Mouse (Mus musculus) heart, embryonic 14.5 days (tissue): ENCODE data around the gene Ift20. TPM values are rescaled to one million over a fixed set of nuclear protein-coding genes. Genes with fewer than 3 reads are reported as not detected.

Source experiments
- ATAC-seq: fragments of 200-750 bp; cut with Nextera tagmentation; 2 replicates; pipeline ENCODE4 v1.8.0; 2017; ENCODE audit warnings: low read depth, moderate TSS enrichment; ENCODE audit not compliant: insufficient number of reproducible peaks, insufficient read depth, low FRiP score
- H3K27ac ChIP-seq, 2 experiments: fragments of 200-500 bp in 1 of 2; fragments of 300-500 bp in 1 of 2; sonication (generic) in 1 of 2; replicated peaks in 1 of 2; 2 replicates each; pipeline ENCODE4 v1.5.1; 2012 to 2014; ENCODE audit warnings: low read depth in 2 of 2, low read length in 2 of 2, control low read depth in 1 of 2, mild to moderate bottlenecking in 1 of 2, mixed read lengths in 1 of 2; ENCODE audit not compliant: control insufficient read depth in 1 of 2, insufficient read depth in 1 of 2
- H3K27me3 ChIP-seq: fragments of 300-500 bp; sonication (generic); 2 replicates; pipeline ENCODE4 v1.6.1; 2014; ENCODE audit warnings: mild to moderate bottlenecking, low read length, control low read depth; ENCODE audit not compliant: control insufficient read depth, insufficient read depth
- H3K36me3 ChIP-seq: fragments of 300-500 bp; sonication (generic); 2 replicates; pipeline ENCODE4 v1.6.1; 2014; ENCODE audit warnings: mild to moderate bottlenecking, control low read depth, low read length, mixed read lengths; ENCODE audit not compliant: control insufficient read depth, insufficient read depth
- H3K4me1 ChIP-seq, 2 experiments: fragments of 200-500 bp in 1 of 2; fragments of 300-500 bp in 1 of 2; sonication (generic) in 1 of 2; 2 replicates each; pipeline ENCODE4 v1.6.1; 2012 to 2014; ENCODE audit warnings: low read length in 2 of 2, control low read depth in 1 of 2, mixed read lengths in 1 of 2; ENCODE audit not compliant: control insufficient read depth in 2 of 2, insufficient read depth in 2 of 2
- H3K4me2 ChIP-seq: fragments of 300-500 bp; sonication (generic); 2 replicates; pipeline ENCODE4 v1.6.1; 2014; ENCODE audit warnings: mild to moderate bottlenecking, low read length
- H3K4me3 ChIP-seq, 2 experiments: fragments of 200-500 bp in 1 of 2; fragments of 300-500 bp in 1 of 2; sonication (generic) in 1 of 2; 2 replicates each; pipeline ENCODE4 v1.5.1; 2012 to 2014; ENCODE audit warnings: low read length in 2 of 2, mild to moderate bottlenecking in 2 of 2, control low read depth in 1 of 2, low read depth in 1 of 2, moderate library complexity in 1 of 2; ENCODE audit not compliant: control insufficient read depth in 1 of 2, insufficient read depth in 1 of 2
- H3K9ac ChIP-seq: fragments of 300-500 bp; sonication (generic); 2 replicates; pipeline ENCODE4 v1.6.1; 2014; ENCODE audit warnings: mild to moderate bottlenecking, low read length
- H3K9me3 ChIP-seq: fragments of 300-500 bp; sonication (generic); 2 replicates; pipeline ENCODE4 v1.6.1; 2016; ENCODE audit warnings: low read length, control low read depth; ENCODE audit not compliant: control insufficient read depth
- WGBS: fragments of 180-500 bp; shearing (Covaris S2); extraction: QIAGEN DNeasy Blood & Tissue Kit; methylation state at CpG from one replicate; pipeline ENCODE4 v1.1.7; 2014; 5-methylcytosine and 5-hydroxymethylcytosine counted together
- polyA plus RNA-seq: library from polyadenylated mRNA; unstranded; fragments of >200 nt; fragmentation: Nextera tagmentation; extraction: Ambion mirVana; gene quantifications from 2 replicates; pipeline ENCODE4 v1.2.1, GENCODE M21; 2014

Ift20 gene
- polyA plus RNA-seq, 1 experiment from 2014 or later = 112 TPM

DNA sequence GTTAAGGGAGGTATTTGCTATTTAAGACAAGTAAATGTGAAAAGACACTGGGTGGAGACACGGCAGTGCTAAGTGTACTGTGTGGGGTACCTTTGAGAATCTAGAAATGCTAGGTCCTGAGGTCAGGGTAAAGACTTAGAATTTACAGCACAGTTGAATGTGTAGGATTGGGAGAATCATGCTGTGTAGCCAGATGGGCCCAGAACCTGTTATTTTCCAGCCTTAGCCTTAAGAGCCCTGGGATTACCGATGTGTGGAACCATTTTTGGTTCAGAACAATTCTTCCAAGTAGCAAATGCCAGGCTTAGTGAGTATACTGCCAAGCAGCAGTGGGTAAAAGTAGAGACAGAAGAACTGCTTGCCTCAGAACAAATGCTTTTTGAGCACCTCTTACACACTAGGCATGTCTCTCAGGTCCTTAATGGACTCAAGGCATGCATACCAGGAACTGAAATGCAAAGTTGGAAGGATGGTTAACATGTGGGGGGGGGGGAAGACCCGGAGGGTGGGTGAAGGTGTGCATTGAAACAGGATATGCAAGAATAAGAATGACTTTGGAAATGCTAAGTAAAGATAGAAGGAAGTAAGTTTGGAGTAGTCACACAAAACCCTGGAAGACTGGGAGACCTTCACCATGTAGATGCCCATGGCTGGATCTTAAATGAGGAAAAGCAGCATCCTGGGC lies 22.9 kb upstream of the Ift20 start:
- Histone ChIP-seq H3K27ac (no peak overlapping the region), H3K36me3 (peaks cover 60% of the 10 kb centered on the region), H3K9me3 (no peaks in the 10 kb centered on the region), H3K9ac (peak overlapping the region; percentile 96), H3K4me3 (peak overlapping the region in 1 of 2 experiments; percentile 85; a peak in 2 of 4 replicates), H3K27me3 (no peaks in the 10 kb centered on the region), H3K4me2 (peak overlapping the region; percentile 89), H3K4me1 (peaks cover 0 to 15% of the 10 kb centered on the region in 2 experiments; a peak in 3 of 4 replicates)
- WGBS = 74% methylated on average over 3 of the region's 3 CpGs
- ATAC-seq = no peak

DNA sequence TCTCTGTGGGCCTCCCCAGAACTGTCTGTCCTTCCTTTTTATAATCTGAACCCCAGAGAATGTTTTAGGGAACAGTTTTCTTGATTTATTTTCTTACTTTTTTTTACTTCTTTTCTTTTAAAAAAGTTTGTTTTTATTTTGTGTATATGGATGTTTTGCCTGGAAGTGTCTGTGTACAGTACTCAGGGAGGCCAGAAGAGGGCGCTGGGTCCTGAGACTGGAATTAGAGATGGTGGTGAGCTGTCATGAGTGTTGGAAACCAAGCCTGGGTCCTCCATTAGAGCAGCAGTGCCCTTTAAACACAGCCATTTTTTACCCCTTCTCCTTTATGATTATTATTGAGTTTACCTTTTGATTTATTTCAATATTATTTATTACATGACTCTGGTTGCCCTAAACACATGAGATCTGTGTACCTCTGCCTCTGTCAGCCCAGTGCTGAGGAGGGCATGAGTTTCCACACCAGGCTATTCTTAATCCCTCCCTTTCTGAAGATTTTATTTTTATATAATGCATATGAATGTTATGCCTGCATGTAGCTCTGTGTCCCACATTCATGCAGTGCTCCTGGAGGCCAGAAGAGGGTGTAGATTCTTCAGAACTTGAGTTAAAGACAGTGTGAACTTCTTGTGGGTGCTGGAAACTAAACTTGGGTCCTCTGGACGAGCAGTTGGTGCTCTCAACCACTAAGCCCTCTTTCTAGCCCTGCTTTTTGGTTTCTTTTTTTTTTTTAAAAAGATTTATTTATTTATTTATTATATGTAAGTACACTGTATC lies 20.4 kb upstream of the Ift20 start:
- Histone ChIP-seq H3K4me2 (no peak overlapping the region), H3K36me3 (peaks cover 68% of the 10 kb centered on the region), H3K9ac (no peak overlapping the region), H3K9me3 (no peaks in the 10 kb centered on the region), H3K4me1 (peaks cover 0 to 15% of the 10 kb centered on the region in 2 experiments; a peak in 3 of 4 replicates), H3K4me3 (no peak overlapping the region), H3K27ac (no peak overlapping the region), H3K27me3 (no peaks in the 10 kb centered on the region)
- no peak for ATAC-seq
- WGBS = 64% methylated on average over 2 of the region's 2 CpGs

DNA sequence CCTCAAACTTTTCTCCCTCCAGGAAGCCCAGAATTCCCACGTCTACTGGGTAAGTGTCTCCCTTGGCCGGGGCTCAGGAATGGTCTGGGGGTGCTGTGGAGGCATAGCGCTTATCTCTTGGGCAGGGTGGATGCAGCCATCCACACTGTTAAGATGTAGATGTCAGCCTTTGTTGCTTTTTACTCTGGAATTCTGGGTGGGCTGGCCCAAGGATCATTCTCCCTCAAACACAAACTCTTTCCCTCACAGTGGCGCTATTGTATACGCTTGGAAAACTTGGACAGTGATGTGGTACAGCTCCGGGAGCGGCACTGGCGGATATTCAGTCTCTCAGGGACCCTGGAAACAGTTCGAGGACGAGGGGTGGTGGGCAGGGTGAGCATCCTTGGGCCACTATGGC lies 17.2 kb upstream of the Ift20 start:
- Histone ChIP-seq H3K4me2 (no peak overlapping the region), H3K4me1 (no peaks in the 10 kb centered on the region), H3K4me3 (no peak overlapping the region), H3K36me3 (peaks cover 97% of the 10 kb centered on the region), H3K9me3 (no peaks in the 10 kb centered on the region), H3K27ac (no peak overlapping the region), H3K27me3 (no peaks in the 10 kb centered on the region), H3K9ac (no peak overlapping the region)
- WGBS = 91% methylated on average over 10 of the region's 10 CpGs
- no peak for ATAC-seq

DNA sequence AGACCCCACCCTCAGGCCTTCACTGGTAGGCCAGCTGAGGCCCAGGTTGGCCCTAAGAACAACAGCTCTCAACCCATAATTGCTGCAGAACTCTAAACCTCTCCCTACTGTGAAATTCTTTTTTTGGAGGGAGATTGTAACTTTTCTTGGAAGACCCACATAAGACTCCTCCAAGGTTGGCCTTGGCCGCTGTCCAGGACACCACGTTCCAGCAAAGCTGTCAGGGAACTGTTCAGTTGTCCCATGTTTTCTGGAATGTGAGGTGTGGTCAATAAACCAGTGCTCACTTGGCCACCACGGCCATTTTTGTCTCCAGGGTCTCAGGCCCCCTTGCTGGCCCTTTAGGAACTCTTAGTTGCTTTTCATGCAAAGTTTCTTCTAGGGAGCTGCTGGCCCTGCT lies 14.3 kb upstream of the Ift20 start:
- 79% methylated on average over 3 of the region's 3 CpGs for WGBS
- H3K36me3 ChIP-seq = peaks cover 97% of the 10 kb centered on the region
- H3K27ac ChIP-seq = no peak overlapping the region
- no peak for ATAC-seq
- no peak overlapping the region for H3K9ac ChIP-seq
- H3K4me1 ChIP-seq = no peaks in the 10 kb centered on the region
- H3K27me3 ChIP-seq = no peaks in the 10 kb centered on the region
- no peak overlapping the region for H3K4me3 ChIP-seq
- H3K4me2 ChIP-seq = no peak overlapping the region
- H3K9me3 ChIP-seq = no peaks in the 10 kb centered on the region

DNA sequence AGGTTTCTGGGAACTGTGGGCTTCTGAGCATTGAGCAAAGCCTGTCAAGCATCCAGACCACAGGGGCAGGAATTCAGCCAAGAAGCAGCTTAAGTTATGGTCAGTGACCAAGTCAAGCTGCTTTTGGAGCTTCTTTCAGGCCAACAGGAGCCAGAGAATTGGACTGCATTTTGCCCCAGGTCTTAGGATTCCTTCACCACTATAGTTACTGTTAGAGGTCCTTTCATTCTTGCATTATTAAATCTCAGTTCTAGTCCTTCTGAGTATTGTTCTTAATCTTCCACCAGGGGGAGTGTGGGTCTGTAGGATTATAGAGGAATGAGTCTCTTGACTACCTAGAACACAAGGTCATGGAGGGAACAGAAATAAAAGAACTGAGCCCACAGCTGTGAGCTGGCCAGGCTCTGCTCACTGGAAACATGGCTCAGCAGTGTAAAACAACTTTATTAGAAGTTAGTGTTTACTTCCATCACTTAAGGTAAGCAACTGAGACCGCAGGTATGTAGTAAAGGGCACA lies 13.6 kb upstream of the Ift20 start:
- WGBS = 100% methylated on average over 1 of the region's 1 CpGs
- no peak overlapping the region for H3K4me2 ChIP-seq
- peaks cover 100% of the 10 kb centered on the region for H3K36me3 ChIP-seq
- H3K27me3 ChIP-seq = no peaks in the 10 kb centered on the region
- no peak overlapping the region for H3K4me3 ChIP-seq
- H3K27ac ChIP-seq = no peak overlapping the region
- no peaks in the 10 kb centered on the region for H3K9me3 ChIP-seq
- no peaks in the 10 kb centered on the region for H3K4me1 ChIP-seq
- no peak overlapping the region for H3K9ac ChIP-seq
- no peak for ATAC-seq

DNA sequence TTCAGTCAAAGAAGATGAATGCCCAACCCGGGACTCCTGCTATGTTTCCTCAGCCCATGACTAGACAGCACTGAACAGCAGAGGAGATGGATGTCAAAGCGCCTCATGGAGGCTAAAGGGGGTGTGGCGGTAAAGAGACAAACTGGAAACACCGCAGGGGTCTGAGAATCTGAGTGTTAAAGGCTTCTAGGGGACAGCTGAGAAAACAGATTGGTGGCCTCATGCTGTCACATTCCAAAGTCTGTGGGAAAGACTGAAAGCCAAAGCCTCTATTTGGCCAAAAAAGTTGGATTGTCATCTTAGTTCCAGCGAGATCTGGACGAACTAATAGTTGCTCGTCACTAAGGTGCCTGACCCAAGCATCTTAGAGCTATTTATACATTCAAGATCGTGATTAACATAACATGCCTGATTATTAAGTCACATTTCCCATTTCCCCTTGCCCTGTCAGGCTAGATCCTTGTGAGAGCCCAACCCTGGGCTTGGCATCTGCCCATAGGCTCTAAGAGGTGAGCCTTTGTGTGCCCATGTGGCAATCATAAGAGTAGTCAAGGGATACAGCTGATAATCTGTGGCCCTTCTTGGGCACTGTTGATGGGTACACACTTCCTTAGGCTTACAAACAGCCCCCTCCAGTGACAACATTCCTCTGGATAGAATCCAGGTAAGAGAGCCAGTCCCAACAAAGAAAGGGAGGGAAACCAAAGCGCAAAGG lies 12.8 kb upstream of the Ift20 start:
- Histone ChIP-seq H3K27ac (no peak overlapping the region), H3K4me2 (no peak overlapping the region), H3K4me3 (no peak overlapping the region), H3K9ac (no peak overlapping the region), H3K27me3 (no peaks in the 10 kb centered on the region), H3K36me3 (peaks cover 100% of the 10 kb centered on the region), H3K9me3 (no peaks in the 10 kb centered on the region), H3K4me1 (no peaks in the 10 kb centered on the region)
- no peak for ATAC-seq
- WGBS = 73% methylated on average over 9 of the region's 9 CpGs

- H3K4me1 ChIP-seq = no peaks in the 10 kb centered on the region
- H3K27ac ChIP-seq = no peak overlapping the region
- H3K27me3 ChIP-seq = no peaks in the 10 kb centered on the region
- no peak overlapping the region for H3K4me3 ChIP-seq
- no peak overlapping the region for H3K9ac ChIP-seq
- WGBS = 84% methylated on average over 2 of the region's 2 CpGs
- H3K36me3 ChIP-seq = peaks cover 99% of the 10 kb centered on the region
- ATAC-seq = no peak
- H3K9me3 ChIP-seq = no peaks in the 10 kb centered on the region
- H3K4me2 ChIP-seq = no peak overlapping the region
Measured at GRCm38 (mm10) chr11:78524838-78525237, 11.3 kb upstream of the Ift20 start.
